Comparison of ENCODE assay signal across 8 mouse cellular contexts in genomic region chr17:31664760-31665159, GRCm38 (mm10). TPM values are rescaled to one million over a fixed set of nuclear protein-coding genes. Genes with fewer than 3 reads are reported as not detected.
DNase-seq lines count a peak whose midpoint lies in the region; ATAC-seq and TF ChIP-seq lines count a peak whose summit lies in the region.

No protein-coding gene starts in this region.

- TF ChIP-seq POLR2A in ES-Bruce4 (IDR thresholded peaks at IDR 0.05; ENCODE audit: insufficient read depth, low read length): no peak

- TF ChIP-seq EP300 in ES-Bruce4 (IDR thresholded peaks at IDR 0.05; ENCODE audit: insufficient read depth, low read depth, low read length): 0 out of 2 replicates have a peak, but pooled peaks have one; percentile 31

- 14% methylated on average over 4 of the region's 4 CpGs for WGBS in forebrain, embryonic 12.5 days
- 11% methylated on average over 4 of the region's 4 CpGs for whole genome bisulfite sequencing in lung, embryonic 16.5 days

- H3K36me3 ChIP-seq in ES-Bruce4 (ENCODE audit: control insufficient read depth, insufficient read depth, low read length, poor library complexity, severe bottlenecking): no peaks in the 10 kb centered on the region
- no peaks in the 10 kb centered on the region for H3K36me3 ChIP-seq in forebrain, embryonic 12.5 days (replicated peaks)
- no peaks in the 10 kb centered on the region for H3K36me3 ChIP-seq in lung, embryonic 16.5 days (ENCODE audit: control insufficient read depth, insufficient read depth, low read length)

- peak; percentile 95 for TF ChIP-seq CTCF in ES-Bruce4 (IDR thresholded peaks at IDR 0.05; ENCODE audit: low read depth, low read length)
- peak; percentile 87 for TF ChIP-seq CTCF in layer of hippocampus, adult 2 months (conservative IDR thresholded peaks at IDR 0.05)

- H3K27me3 ChIP-seq in ES-Bruce4 (ENCODE audit: control insufficient read depth, insufficient read depth, low read length, poor library complexity, severe bottlenecking): no peaks in the 10 kb centered on the region
- no peaks in the 10 kb centered on the region for H3K27me3 ChIP-seq in forebrain, embryonic 12.5 days
- no peaks in the 10 kb centered on the region for H3K27me3 ChIP-seq in lung, embryonic 16.5 days (ENCODE audit: control insufficient read depth, insufficient read depth, low read depth, low read length)

- no peak overlapping the region for H3K4me3 ChIP-seq in ES-Bruce4 (ENCODE audit: low read depth, low read length)
- H3K4me3 ChIP-seq in forebrain, embryonic 12.5 days (replicated peaks): no peak overlapping the region
- no peak overlapping the region for H3K4me3 ChIP-seq in layer of hippocampus, adult 2 months
- no peak overlapping the region for H3K4me3 ChIP-seq in lung, embryonic 16.5 days (ENCODE audit: low read length)

- no peak overlapping the region for H3K9ac ChIP-seq in ES-Bruce4 (ENCODE audit: low read depth, poor library complexity, severe bottlenecking)
- no peak overlapping the region for H3K9ac ChIP-seq in forebrain, embryonic 12.5 days
- no peak overlapping the region for H3K9ac ChIP-seq in lung, embryonic 16.5 days (ENCODE audit: low read length)

- no peaks in the 10 kb centered on the region for H3K9me3 ChIP-seq in ES-Bruce4 (replicated peaks; ENCODE audit: control insufficient read depth, insufficient read depth, low read length, poor library complexity, severe bottlenecking)
- H3K9me3 ChIP-seq in forebrain, embryonic 12.5 days: no peaks in the 10 kb centered on the region
- H3K9me3 ChIP-seq in lung, embryonic 16.5 days (ENCODE audit: control insufficient read depth, low read length): no peaks in the 10 kb centered on the region

- H3K4me2 ChIP-seq in forebrain, embryonic 12.5 days: no peak overlapping the region
- no peak overlapping the region for H3K4me2 ChIP-seq in lung, embryonic 16.5 days (ENCODE audit: low read depth, low read length)

- no peaks in the 10 kb centered on the region for H3K4me1 ChIP-seq in ES-Bruce4 (ENCODE audit: control insufficient read depth, insufficient read depth, low read length)
- no peaks in the 10 kb centered on the region for H3K4me1 ChIP-seq in forebrain, embryonic 12.5 days
- H3K4me1 ChIP-seq in lung, embryonic 16.5 days (replicated peaks; ENCODE audit: control insufficient read depth, insufficient read depth, low read length): no peaks in the 10 kb centered on the region; the same call in 1 of the 2 replicates

- H3K27ac ChIP-seq in ES-Bruce4 (ENCODE audit: insufficient read depth, low read length): no peak overlapping the region
- H3K27ac ChIP-seq in forebrain, embryonic 12.5 days: no peak overlapping the region
- H3K27ac ChIP-seq in layer of hippocampus, adult 2 months: no peak overlapping the region
- no peak overlapping the region for H3K27ac ChIP-seq in lung, embryonic 16.5 days (ENCODE audit: low read length)

- ATAC-seq in forebrain, embryonic 12.5 days (ENCODE audit: low FRiP score): peak; percentile 39; the same call in 1 of the 2 replicates
- peak; percentile 88 for ATAC-seq in lung, embryonic 16.5 days (ENCODE audit: low read depth)

- peak; percentile 67 for DNase-seq in c-Kit-positive CD71-positive TER-119-negative erythroid progenitor cells, embryonic 14.5 days (ENCODE audit: low read depth)
- DNase-seq in heart, postnatal 10 days: peak; percentile 86 to 89
- DNase-seq in layer of hippocampus, adult 2 months (ENCODE audit: low spot score in 2 of 2): peak; percentile 76
- DNase-seq in retina, embryonic 14.5 days (ENCODE audit: low spot score): peak; percentile 86
- peak; percentile 89 for DNase-seq in thymus, postnatal 25 days

- intact Hi-C loops in heart, postnatal 10 days (cut with DNase I): loop anchor here (2.0 kb wide), 4 partner anchors 96 to 332 kb away; no protein-coding TSS in a partner anchor

RNA-seq across cellular contexts. Expression of gene U2af1, which starts 6.1 kb away (rescaled TPM):
- 461 and 463 TPM in 2 replicates for polyA plus RNA-seq in ES-Bruce4 (2011; ENCODE audit: insufficient read depth, insufficient read length, low read depth, missing spikeins)
- polyA plus RNA-seq in forebrain, embryonic 12.5 days (2016; fragmentation: Nextera tagmentation; extraction: Ambion mirVana): 379 and 385 TPM in 2 replicates
- total RNA-seq in heart, postnatal 10 days (2021): 100 to 1,000 TPM; 111 TPM
- total RNA-seq in layer of hippocampus, adult 2 months (2021): 100 to 1,000 TPM; 125 to 131 TPM
- 307 and 308 TPM in 2 replicates for polyA plus RNA-seq in lung, embryonic 16.5 days (2015; fragmentation: Nextera tagmentation; extraction: Ambion mirVana)

RNA-seq across cellular contexts. Expression of gene Cryaa, which starts 12.8 kb away (rescaled TPM):
- not detected in 2 replicates for polyA plus RNA-seq in ES-Bruce4 (2011; ENCODE audit: insufficient read depth, insufficient read length, low read depth, missing spikeins)
- polyA plus RNA-seq in forebrain, embryonic 12.5 days (2016; fragmentation: Nextera tagmentation; extraction: Ambion mirVana): not detected in 2 replicates
- not detected for total RNA-seq in heart, postnatal 10 days (2021)
- total RNA-seq in layer of hippocampus, adult 2 months (2021): under 1 TPM; 0.49 to 0.66 TPM
- polyA plus RNA-seq in lung, embryonic 16.5 days (2015; fragmentation: Nextera tagmentation; extraction: Ambion mirVana): 0.36 and 0.44 TPM in 2 replicates

RNA-seq across cellular contexts. Expression of gene Cbs, which starts 27.7 kb away (rescaled TPM):
- 19.5 and 32.8 TPM in 2 replicates for polyA plus RNA-seq in ES-Bruce4 (2011; ENCODE audit: insufficient read depth, insufficient read length, low read depth, missing spikeins)
- polyA plus RNA-seq in forebrain, embryonic 12.5 days (2016; fragmentation: Nextera tagmentation; extraction: Ambion mirVana): 2.6 and 2.7 TPM in 2 replicates
- 1 to 10 TPM in 1 of 2 experiments, under 1 TPM in 1; 0.55 to 1.0 TPM for total RNA-seq in heart, postnatal 10 days (2021)
- 10 to 100 TPM; 60.7 to 62.4 TPM for total RNA-seq in layer of hippocampus, adult 2 months (2021)
- polyA plus RNA-seq in lung, embryonic 16.5 days (2015; fragmentation: Nextera tagmentation; extraction: Ambion mirVana): 3.9 and 4.6 TPM in 2 replicates
